Mouse (Mus musculus) liver, adult 2 months (tissue): ENCODE measurements around the gene Nsun5. TPM values are rescaled to one million over a fixed set of nuclear protein-coding genes. Genes with fewer than 3 reads are reported as not detected.

Experiments used
- DNase-seq: peaks from one replicate; pipeline ENCODE4 v3.0.0-alpha.2; 2011; ENCODE audit warnings: low read depth, low spot score; ENCODE audit errors: extremely low read depth
- H3K27ac ChIP-seq: fragments of 200-500 bp; replicated peaks from 2 replicates; pipeline ENCODE4 v1.5.1; 2012; ENCODE audit warnings: low read depth, mild to moderate bottlenecking, control low read depth, inconsistent platforms, low read length; ENCODE audit not compliant: insufficient read depth
- H3K27me3 ChIP-seq: fragments of 200-500 bp; 2 replicates; pipeline ENCODE4 v1.6.1; 2012; ENCODE audit warnings: mild to moderate bottlenecking, moderate library complexity, low read length, inconsistent platforms; ENCODE audit not compliant: control insufficient read depth, insufficient read depth
- H3K36me3 ChIP-seq: fragments of 200-500 bp; 2 replicates; pipeline ENCODE4 v1.6.1; 2012; ENCODE audit warnings: low read length, inconsistent platforms; ENCODE audit not compliant: control insufficient read depth, insufficient read depth
- H3K4me1 ChIP-seq: fragments of 200-500 bp; 2 replicates; pipeline ENCODE4 v1.6.1; 2011; ENCODE audit warnings: low read length; ENCODE audit not compliant: control insufficient read depth, insufficient read depth
- H3K4me3 ChIP-seq: fragments of 200-500 bp; 2 replicates; pipeline ENCODE4 v1.5.1; 2011; ENCODE audit warnings: low read depth, mild to moderate bottlenecking, control low read depth, low read length, moderate library complexity; ENCODE audit not compliant: insufficient read depth
- H3K79me2 ChIP-seq: fragments of 200-500 bp; 2 replicates; pipeline ENCODE4 v1.6.1; 2012; ENCODE audit warnings: inconsistent platforms, mild to moderate bottlenecking, low read length, moderate library complexity; ENCODE audit not compliant: control insufficient read depth, insufficient read depth
- H3K9ac ChIP-seq: fragments of 200-500 bp; 2 replicates; pipeline ENCODE4 v1.6.1; 2012; ENCODE audit warnings: low read depth, mild to moderate bottlenecking, control low read depth, inconsistent platforms, low read length
- CTCF ChIP-seq: fragments of 200-500 bp; IDR thresholded peaks from 2 replicates; pipeline ENCODE4 v1.5.1; 2011; ENCODE audit warnings: low read depth, low read length, control low read depth
- POLR2A ChIP-seq: fragments of 200-500 bp; IDR thresholded peaks from 2 replicates; pipeline ENCODE4 v1.6.1; 2011; ENCODE audit warnings: low read length, control low read depth; ENCODE audit not compliant: insufficient read depth; ENCODE audit errors: extremely low read depth
- WGBS: fragments of 180-500 bp; shearing (Covaris S2); methylation state at CpG from one replicate; pipeline ENCODE4 v1.1.7; 2018; 5-methylcytosine and 5-hydroxymethylcytosine counted together
- polyA plus RNA-seq: library from polyadenylated mRNA; depleted of rRNA; stranded (reverse); fragments of >200 nt; gene quantifications from 2 replicates; pipeline ENCODE4 v1.2.3, GENCODE M21; 2012
- total RNA-seq: library from RNA; depleted of rRNA; stranded (reverse); fragments of >200 nt; gene quantifications from 2 replicates; pipeline ENCODE4 v1.2.3, GENCODE M21; 2014

Nsun5 gene
- total and polyA plus RNA-seq, 2 experiments: 7.7 to 23.7 TPM

DNA sequence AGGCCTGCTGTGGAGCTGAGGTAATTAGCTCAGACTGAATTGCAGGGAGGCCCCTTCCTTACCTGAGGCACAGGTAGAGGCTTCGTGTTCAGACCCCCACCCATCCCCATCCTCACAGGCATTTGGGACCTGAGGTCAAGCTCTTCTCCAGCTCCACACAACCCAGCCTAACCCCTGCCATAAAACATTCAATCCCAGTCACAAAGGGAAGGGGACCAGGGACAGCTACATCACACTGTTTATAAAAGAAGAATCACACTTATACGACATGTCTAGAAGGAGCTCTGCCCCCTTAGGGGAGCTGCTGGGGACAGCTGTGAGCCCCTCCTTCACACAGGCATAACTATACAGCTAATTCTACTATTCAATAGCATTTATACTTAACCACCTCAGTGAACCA lies 6.6 kb downstream of the Nsun5 start:
- Histone ChIP-seq H3K27ac (no peak overlapping the region), H3K9ac (no peak overlapping the region), H3K79me2 (no peaks in the 10 kb centered on the region), H3K4me1 (no peaks in the 10 kb centered on the region), H3K36me3 (peaks cover 22% of the 10 kb centered on the region), H3K27me3 (no peaks in the 10 kb centered on the region), H3K4me3 (no peak overlapping the region)
- TF ChIP-seq CTCF (no peak), POLR2A (no peak)
- 83% methylated on average over 2 of the region's 2 CpGs for WGBS
- DNase-seq: no peak

DNA sequence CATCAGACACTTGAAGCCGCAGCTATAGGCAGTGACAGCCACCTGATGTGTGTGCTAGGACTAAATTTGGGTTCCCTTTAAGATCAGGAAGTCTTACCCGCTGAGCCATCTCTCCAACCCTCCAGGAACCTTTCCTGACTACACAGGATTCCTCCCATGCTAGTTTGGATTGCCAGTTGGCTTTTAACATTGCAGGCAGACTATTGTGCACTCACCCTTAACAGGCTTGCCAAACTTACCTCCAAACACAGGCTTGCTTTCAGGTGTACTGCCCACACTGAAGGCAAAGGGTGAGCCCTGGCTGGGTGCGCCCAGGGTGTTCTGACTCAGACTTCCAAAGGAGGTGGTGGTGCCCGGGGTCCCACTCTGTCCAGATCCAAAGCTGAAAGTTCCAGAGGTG lies 10.9 kb downstream of the Nsun5 start:
- DNase-seq: no peak
- 97% methylated on average over 4 of the region's 4 CpGs for WGBS
- Histone ChIP-seq H3K9ac (no peak overlapping the region), H3K36me3 (peaks cover 46% of the 10 kb centered on the region), H3K27ac (no peak overlapping the region), H3K4me3 (no peak overlapping the region), H3K79me2 (no peaks in the 10 kb centered on the region), H3K4me1 (no peaks in the 10 kb centered on the region), H3K27me3 (no peaks in the 10 kb centered on the region)
- TF ChIP-seq POLR2A: no peak
- no peak for TF ChIP-seq CTCF

DNA sequence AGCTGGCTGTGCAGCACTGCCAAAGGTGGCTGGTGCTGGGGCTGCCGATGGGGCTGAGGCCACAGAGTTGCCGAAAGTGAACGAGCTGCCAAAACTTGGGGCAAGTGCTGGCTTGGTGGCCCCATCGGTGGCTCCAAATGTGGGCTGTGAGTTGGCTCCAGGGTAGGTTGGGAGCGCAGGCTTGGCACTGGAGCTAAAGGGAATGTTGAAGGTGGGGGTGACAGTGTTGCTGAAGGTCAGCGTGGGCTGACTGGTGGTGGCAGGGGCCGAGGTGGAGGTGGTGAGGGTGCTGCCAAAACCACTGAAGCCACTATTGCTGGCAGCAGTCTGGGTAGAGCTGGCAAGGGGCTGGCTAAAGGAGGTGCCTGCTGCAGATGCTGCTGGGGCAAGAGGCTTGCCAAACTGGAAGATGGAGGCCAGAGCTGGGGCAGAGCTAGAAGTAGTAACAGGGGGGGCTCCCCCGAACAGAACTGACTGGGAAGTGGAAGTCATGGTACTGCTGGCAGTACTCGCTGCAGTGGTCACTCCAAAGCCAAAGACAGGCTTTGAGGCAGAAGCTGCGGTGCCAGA lies 11.7 kb downstream of the Nsun5 start:
- H3K4me1 ChIP-seq: no peaks in the 10 kb centered on the region
- no peak overlapping the region for H3K4me3 ChIP-seq
- no peak for DNase-seq
- no peak overlapping the region for H3K9ac ChIP-seq
- no peak overlapping the region for H3K27ac ChIP-seq
- H3K27me3 ChIP-seq: no peaks in the 10 kb centered on the region
- H3K79me2 ChIP-seq: no peaks in the 10 kb centered on the region
- WGBS: 95% methylated on average over 10 of the region's 10 CpGs
- TF ChIP-seq CTCF (no peak), POLR2A (no peak)
- H3K36me3 ChIP-seq: peaks cover 49% of the 10 kb centered on the region

DNA sequence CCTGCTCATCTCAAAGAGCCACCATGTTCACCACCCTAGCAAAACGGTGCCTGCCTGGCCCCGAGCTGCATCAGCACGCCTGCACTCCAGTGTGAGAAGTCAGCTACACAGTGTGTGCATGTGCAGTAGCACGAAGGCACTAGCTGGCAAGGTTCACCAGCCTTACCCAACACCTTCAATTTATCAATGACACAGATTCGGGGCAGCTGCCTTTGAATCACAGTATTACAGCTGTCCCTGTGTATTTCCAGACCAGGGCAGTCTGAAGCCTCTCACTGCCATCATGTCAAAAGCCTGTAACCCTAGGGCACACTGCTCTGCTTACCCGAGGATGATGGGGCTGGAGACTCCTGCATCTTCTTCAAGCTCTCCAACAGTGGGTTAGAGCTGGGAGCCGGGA lies 13.0 kb downstream of the Nsun5 start:
- no peak for TF ChIP-seq CTCF
- TF ChIP-seq POLR2A: no peak
- H3K4me1 ChIP-seq: no peaks in the 10 kb centered on the region

DNA sequence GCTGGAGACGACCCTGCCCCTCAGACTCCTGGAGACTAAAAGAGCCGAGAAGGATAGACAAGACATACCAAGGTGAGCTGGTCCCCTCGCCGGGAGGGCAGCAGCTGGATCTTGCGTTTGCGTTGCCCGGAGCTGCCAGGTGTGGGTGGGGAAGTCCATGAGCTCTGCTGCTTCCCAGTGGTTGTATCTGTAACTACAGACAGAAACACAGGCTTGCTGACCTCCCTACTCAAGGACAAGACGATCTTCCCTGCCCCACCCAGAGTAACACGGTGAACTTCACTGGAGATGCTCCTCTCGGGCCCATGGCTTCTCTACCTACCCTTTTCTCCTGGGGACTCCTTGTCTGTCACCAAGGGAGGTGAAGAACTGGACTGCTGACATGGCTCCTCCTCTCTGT lies 14.0 kb downstream of the Nsun5 start:
- Histone ChIP-seq H3K4me3 (no peak overlapping the region), H3K27me3 (no peaks in the 10 kb centered on the region), H3K4me1 (no peaks in the 10 kb centered on the region), H3K36me3 (peaks cover 55% of the 10 kb centered on the region), H3K79me2 (no peaks in the 10 kb centered on the region), H3K9ac (no peak overlapping the region), H3K27ac (no peak overlapping the region)
- 89% methylated on average over 10 of the region's 10 CpGs for WGBS
- no peak for DNase-seq
- TF ChIP-seq CTCF (no peak), POLR2A (no peak)

More for the DNA sequence above, 13.0 kb downstream of the Nsun5 start:
- peaks cover 58% of the 10 kb centered on the region for H3K36me3 ChIP-seq
- no peak overlapping the region for H3K9ac ChIP-seq
- H3K4me3 ChIP-seq: no peak overlapping the region
- H3K79me2 ChIP-seq: no peaks in the 10 kb centered on the region
- no peak overlapping the region for H3K27ac ChIP-seq
- no peaks in the 10 kb centered on the region for H3K27me3 ChIP-seq
- 87% methylated on average over 7 of the region's 7 CpGs for WGBS
- DNase-seq: no peak

DNA sequence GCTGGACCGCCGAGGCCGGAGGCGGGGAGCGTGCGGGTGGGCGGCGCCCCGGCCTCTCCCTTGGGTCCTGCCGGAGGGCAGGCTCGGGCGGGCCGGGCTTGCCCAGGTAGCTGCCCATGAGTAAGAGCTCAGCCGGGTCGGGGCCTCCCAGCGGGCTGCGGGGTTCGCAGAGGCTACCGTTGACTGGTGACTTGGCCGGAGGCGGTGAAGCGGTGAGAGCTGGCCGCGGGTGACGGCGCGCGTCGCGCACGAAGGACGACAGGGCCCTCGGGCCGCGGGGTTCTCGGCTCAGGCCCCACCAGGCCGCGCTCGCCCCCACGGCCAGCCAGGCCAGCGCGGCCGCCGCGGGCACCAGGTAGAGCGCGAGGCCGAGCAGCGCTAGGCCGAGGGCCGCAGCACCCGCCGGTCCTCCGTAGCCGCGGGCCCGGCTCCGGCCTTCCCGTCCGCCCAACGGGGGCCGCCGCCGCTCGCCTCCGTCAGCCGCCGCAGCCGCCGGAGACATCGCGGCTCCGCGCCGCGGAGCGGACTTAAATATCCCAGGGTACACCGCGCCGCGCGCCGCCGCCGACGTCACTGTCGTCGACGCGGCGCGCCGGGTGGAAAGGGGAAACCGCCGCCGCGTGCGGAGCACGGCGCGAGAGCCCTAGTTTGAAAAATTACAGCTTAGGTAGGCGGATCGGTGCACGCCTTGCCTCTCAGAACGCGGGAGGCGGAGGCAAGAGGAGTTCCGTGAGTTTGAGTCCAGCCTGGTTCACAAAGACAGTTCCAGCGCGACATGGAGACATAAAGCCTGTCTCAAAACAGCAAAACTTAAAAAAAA lies 24.5 kb downstream of the Nsun5 start, which contains the start of gene Pom121:
TSS of gene Pom121 (minus strand) at position 543 of the 820 bp plus-strand sequence.
- H3K27ac ChIP-seq: peak within 1 kb of the TSS; percentile 30
- peaks cover 8% of the 10 kb centered on the region; the same call in 1 of the 2 replicates for H3K36me3 ChIP-seq
- WGBS: under 1% methylated on average over 104 of the region's 110 CpGs

More for the DNA sequence above, 24.5 kb downstream of the Nsun5 start, which contains the start of gene Pom121:
- peak; percentile 70 for DNase-seq
- TF ChIP-seq CTCF (no peak), POLR2A (peak; percentile 56; the same call in 1 of the 2 replicates)
- peak within 1 kb of the TSS; percentile 97 for H3K9ac ChIP-seq
- no peaks in the 10 kb centered on the region for H3K27me3 ChIP-seq
- H3K4me3 ChIP-seq: peak within 1 kb of the TSS; percentile 95
- H3K79me2 ChIP-seq: peaks cover 7% of the 10 kb centered on the region; the same call in 1 of the 2 replicates
- H3K4me1 ChIP-seq: peaks cover 7% of the 10 kb centered on the region
